In the genomic region with DNA sequence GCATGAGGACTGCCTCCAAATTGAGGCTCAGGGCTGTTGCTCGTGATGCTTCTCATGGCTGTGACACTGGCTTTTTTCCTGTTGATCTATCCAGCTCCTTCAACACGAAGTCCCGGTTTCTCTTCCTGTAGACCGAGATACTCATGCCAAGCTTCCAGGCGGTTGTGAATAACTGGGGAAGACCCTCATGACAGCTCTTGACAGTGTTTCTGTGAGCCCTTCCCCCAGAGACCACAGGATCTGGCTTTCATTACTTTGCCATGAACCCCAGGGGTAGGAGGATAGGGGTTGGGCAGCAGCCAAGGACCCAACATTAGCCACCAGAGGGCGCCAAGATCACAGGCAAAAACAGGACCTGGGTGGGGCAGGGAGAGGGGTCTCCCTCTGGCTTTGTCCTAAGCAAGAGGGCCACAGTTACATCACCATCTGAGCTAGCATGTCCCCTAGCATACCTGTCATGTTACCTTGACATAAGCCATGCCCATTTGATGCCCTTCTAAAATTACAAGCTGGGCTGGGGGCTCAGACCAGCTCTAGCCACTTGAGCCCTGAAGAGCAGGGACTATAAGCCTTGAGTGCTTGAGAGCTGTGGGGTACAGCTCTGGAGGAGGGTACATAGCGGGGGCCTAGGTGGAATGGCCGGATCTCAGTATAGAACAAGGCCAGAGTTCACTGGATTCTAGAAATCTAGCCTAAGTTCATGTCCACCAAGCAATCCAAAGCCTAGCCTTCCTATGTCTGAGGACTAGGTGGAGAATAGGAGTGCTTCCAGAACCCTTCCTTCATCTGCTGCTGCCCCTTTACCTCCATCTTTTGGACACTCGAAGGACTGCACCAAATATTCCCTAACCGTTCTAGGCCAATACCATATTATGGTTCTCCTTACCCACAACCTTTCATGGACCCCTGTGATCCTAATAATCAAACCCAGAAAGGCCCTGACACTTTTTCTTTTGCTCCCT, we compare ENCODE assay signal across 8 mouse cellular contexts. TPM values are rescaled to one million over a fixed set of nuclear protein-coding genes. Genes with fewer than 3 reads are reported as not detected.
DNase-seq lines count a peak whose midpoint lies in the region; ATAC-seq and TF ChIP-seq lines count a peak whose summit lies in the region.

A gene (minus strand): TSS at position 51 of the 962 bp plus-strand sequence.

- peak; percentile 64; the same call in 1 of the 2 replicates for TF ChIP-seq CTCF in spleen, adult 2 months (IDR thresholded peaks at IDR 0.05; ENCODE audit: extremely low read depth, insufficient read depth, insufficient read length, insufficient replicate concordance)
- peak; percentile 74 for TF ChIP-seq CTCF in bone marrow, adult 2 months (IDR thresholded peaks at IDR 0.05; ENCODE audit: control insufficient read depth, insufficient read depth, low read length)
- TF ChIP-seq CTCF in gastrocnemius, adult 2 months (IDR thresholded peaks at IDR 0.05): peak; percentile 92

- H3K27ac ChIP-seq in spleen, adult 2 months (ENCODE audit: insufficient read depth, low read length): no peak within 1 kb of the TSS
- H3K27ac ChIP-seq in bone marrow, adult 2 months (ENCODE audit: control insufficient read depth, insufficient read depth, low read depth, low read length, poor library complexity): no peak within 1 kb of the TSS
- H3K27ac ChIP-seq in gastrocnemius, adult 2 months: no peak within 1 kb of the TSS
- no peak within 1 kb of the TSS for H3K27ac ChIP-seq in intestine, embryonic 15.5 days
- H3K27ac ChIP-seq in limb, embryonic 13.5 days: no peak within 1 kb of the TSS

- ATAC-seq in intestine, embryonic 15.5 days: peak; percentile 65
- peak; percentile 71 for ATAC-seq in limb, embryonic 13.5 days (ENCODE audit: low FRiP score, low read depth)
- ATAC-seq in inflammation-experienced regulatory T-cells, adult 6 months: no peak

- H3K4me3 ChIP-seq in spleen, adult 2 months (ENCODE audit: extremely low read depth, insufficient read depth, insufficient read length): no peak within 1 kb of the TSS
- H3K4me3 ChIP-seq in bone marrow, adult 2 months (replicated peaks; ENCODE audit: control insufficient read depth, low read depth, low read length): no peak within 1 kb of the TSS
- no peak within 1 kb of the TSS for H3K4me3 ChIP-seq in gastrocnemius, adult 2 months
- no peak within 1 kb of the TSS for H3K4me3 ChIP-seq in intestine, embryonic 15.5 days (replicated peaks)
- no peak within 1 kb of the TSS for H3K4me3 ChIP-seq in limb, embryonic 13.5 days

- H3K27me3 ChIP-seq in spleen, adult 2 months (ENCODE audit: control insufficient read depth, insufficient read depth, low read length): no peaks in the 10 kb centered on the region
- no peaks in the 10 kb centered on the region for H3K27me3 ChIP-seq in intestine, embryonic 15.5 days (replicated peaks)
- peaks cover 1% of the 10 kb centered on the region; the same call in 1 of the 2 replicates for H3K27me3 ChIP-seq in limb, embryonic 13.5 days

- H3K4me1 ChIP-seq in spleen, adult 2 months (ENCODE audit: control insufficient read depth, insufficient read depth, insufficient read length): peaks cover 2% of the 10 kb centered on the region; the same call in 1 of the 2 replicates
- H3K4me1 ChIP-seq in bone marrow, adult 2 months (ENCODE audit: control insufficient read depth, insufficient read depth, low read length): no peaks in the 10 kb centered on the region
- H3K4me1 ChIP-seq in intestine, embryonic 15.5 days (replicated peaks): no peaks in the 10 kb centered on the region
- H3K4me1 ChIP-seq in limb, embryonic 13.5 days: peaks cover 9% of the 10 kb centered on the region

- no peak within 1 kb of the TSS for H3K4me2 ChIP-seq in intestine, embryonic 15.5 days (replicated peaks)
- H3K4me2 ChIP-seq in limb, embryonic 13.5 days (replicated peaks): no peak within 1 kb of the TSS

- 64% methylated on average over 10 of the region's 10 CpGs for WGBS in spleen, adult 2 months
- WGBS in bone marrow, adult 2 months: 48% methylated on average over 10 of the region's 10 CpGs
- WGBS in intestine, embryonic 15.5 days: 43% methylated on average over 10 of the region's 10 CpGs
- WGBS in limb, embryonic 13.5 days: 47% methylated on average over 10 of the region's 10 CpGs

- no peaks in the 10 kb centered on the region for H3K36me3 ChIP-seq in spleen, adult 2 months (ENCODE audit: control insufficient read depth, insufficient read depth, low read length)
- H3K36me3 ChIP-seq in intestine, embryonic 15.5 days: no peaks in the 10 kb centered on the region
- H3K36me3 ChIP-seq in limb, embryonic 13.5 days: no peaks in the 10 kb centered on the region

- intact Hi-C loops in gastrocnemius, adult 2 months (cut with DNase I): loop anchor here (1.0 to 5.0 kb wide), 2 partner anchors 43 to 372 kb away; no protein-coding TSS in a partner anchor

- TF ChIP-seq POLR2A in spleen, adult 2 months (IDR thresholded peaks at IDR 0.05; ENCODE audit: low read depth, low read length): no peak
- TF ChIP-seq POLR2A in bone marrow, adult 2 months (IDR thresholded peaks at IDR 0.05; ENCODE audit: borderline replicate concordance, control insufficient read depth, low read depth, low read length): no peak

- H3K9ac ChIP-seq in intestine, embryonic 15.5 days: no peak within 1 kb of the TSS
- no peak within 1 kb of the TSS for H3K9ac ChIP-seq in limb, embryonic 13.5 days

- H3K9me3 ChIP-seq in intestine, embryonic 15.5 days: no peaks in the 10 kb centered on the region
- H3K9me3 ChIP-seq in limb, embryonic 13.5 days: no peaks in the 10 kb centered on the region

- peak in 1 of 2 experiments; percentile 43 for DNase-seq in spleen, adult 2 months (ENCODE audit: low read depth in 1 of 2, low spot score in 2 of 2)
- no peak for DNase-seq in spleen, adult 12 weeks (ENCODE audit: low spot score)
- peak; percentile 79 for DNase-seq in gastrocnemius, adult 2 months
- DNase-seq in retina, postnatal 1 day: peak; percentile 71

RNA-seq across cellular contexts. Expression of the gene that starts here (rescaled TPM):
- 0.66 and 0.95 TPM in 2 replicates for polyA plus RNA-seq in spleen, adult 2 months (2012; rRNA removed)
- polyA plus RNA-seq in bone marrow, adult 2 months (2011; ENCODE audit: insufficient read depth, insufficient read length, low replicate concordance, missing spikeins): not detected in 2 replicates
- not detected for total RNA-seq in gastrocnemius, adult 2 months (2021)
- polyA plus RNA-seq in intestine, embryonic 15.5 days (2015; fragmentation: Nextera tagmentation; extraction: Ambion mirVana): 8.2 and 9.8 TPM in 2 replicates
- 20.9 and 22.1 TPM in 2 replicates for polyA plus RNA-seq in limb, embryonic 13.5 days (2015; fragmentation: Nextera tagmentation; extraction: Ambion mirVana)
- under 1 TPM in 1 of 3 experiments, not detected in 2; 0.68 TPM for polyA plus RNA-seq in inflammation-experienced regulatory T-cells, adult 6 months (2017; shearing (Covaris generic))

Comparison
In these comparisons a context has a peak if more than half of its experiments do, and no peak if none do; other contexts are left out.
1. Peak in DNase-seq in gastrocnemius, adult 2 months; RNA of the gene not detected or under 1 TPM.